Mouse (Mus musculus): ENCODE measurements around the gene Dph2. TPM values are rescaled to one million over a fixed set of nuclear protein-coding genes. Genes with fewer than 3 reads are reported as not detected.
A peak's percentile ranks its signal among the peaks of the same experiment; 100 is the strongest.

Gene Dph2
- polyA plus RNA-seq, 1 experiment from 2014 or later: 19.2 TPM

GRCm38 (mm10) chr4:117887920-117888319 lies 3.9 kb downstream of the Dph2 start:
- 0 out of 2 replicates have a peak overlapping the region, but pooled peaks have one; percentile 82 for H3K9ac ChIP-seq
- WGBS: 80% methylated on average over 2 of the region's 2 CpGs

GRCm38 (mm10) chr4:117887133-117887532 lies 4.7 kb downstream of the Dph2 start, which contains the start of gene Atp6v0b:
TSS of gene Atp6v0b (minus strand) at chr4:117887333.
- Histone ChIP-seq H3K4me2 (peak within 1 kb of the TSS; percentile 92), H3K9ac (peak within 1 kb of the TSS; percentile 82), H3K4me1 (peaks cover 36% of the 10 kb centered on the region), H3K27me3 (no peaks in the 10 kb centered on the region), H3K9me3 (no peaks in the 10 kb centered on the region), H3K4me3 (peak within 1 kb of the TSS; percentile 75), H3K36me3 (peaks cover 27% of the 10 kb centered on the region), H3K27ac (no peak within 1 kb of the TSS)
- peak; percentile 83 for ATAC-seq (ENCODE audit: insufficient number of reproducible peaks, insufficient read depth, low FRiP score, low TSS enrichment, low read depth)
- under 1% methylated on average over 37 of the region's 37 CpGs for WGBS

More at GRCm38 (mm10) chr4:117887920-117888319, 3.9 kb downstream of the Dph2 start:
- no peak overlapping the region for H3K27ac ChIP-seq
- peaks cover 27% of the 10 kb centered on the region for H3K36me3 ChIP-seq
- H3K4me2 ChIP-seq: peak overlapping the region; percentile 92
- H3K27me3 ChIP-seq: no peaks in the 10 kb centered on the region
- peaks cover 32% of the 10 kb centered on the region for H3K4me1 ChIP-seq
- H3K9me3 ChIP-seq: no peaks in the 10 kb centered on the region
- peak overlapping the region; percentile 75 for H3K4me3 ChIP-seq
- ATAC-seq (ENCODE audit: insufficient number of reproducible peaks, insufficient read depth, low FRiP score, low TSS enrichment, low read depth): no peak

- Histone ChIP-seq H3K27me3 (no peaks in the 10 kb centered on the region), H3K27ac (no peak overlapping the region), H3K9ac (peak overlapping the region; percentile 82), H3K36me3 (peaks cover 27% of the 10 kb centered on the region), H3K9me3 (no peaks in the 10 kb centered on the region), H3K4me1 (peaks cover 40% of the 10 kb centered on the region), H3K4me2 (peak overlapping the region; percentile 92), H3K4me3 (peak overlapping the region; percentile 75)
- WGBS: 3% methylated on average over 21 of the region's 24 CpGs
- no peak for ATAC-seq (ENCODE audit: insufficient number of reproducible peaks, insufficient read depth, low FRiP score, low TSS enrichment, low read depth)
These were observed 5.2 kb downstream of the Dph2 start for GRCm38 (mm10) chr4:117886644-117887043.

GRCm38 (mm10) chr4:117885994-117886393 lies 5.8 kb downstream of the Dph2 start:
- Histone ChIP-seq H3K27ac (no peak overlapping the region), H3K36me3 (peaks cover 30% of the 10 kb centered on the region), H3K4me3 (peak overlapping the region; percentile 75), H3K4me2 (peak overlapping the region; percentile 92), H3K9ac (peak overlapping the region; percentile 82), H3K27me3 (no peaks in the 10 kb centered on the region), H3K4me1 (peaks cover 39% of the 10 kb centered on the region), H3K9me3 (no peaks in the 10 kb centered on the region)
- WGBS: 84% methylated on average over 9 of the region's 9 CpGs
- ATAC-seq (ENCODE audit: insufficient number of reproducible peaks, insufficient read depth, low FRiP score, low TSS enrichment, low read depth): no peak

GRCm38 (mm10) chr4:117885093-117885492 lies 6.7 kb downstream of the Dph2 start:
- H3K27ac ChIP-seq: no peak overlapping the region
- H3K27me3 ChIP-seq: no peaks in the 10 kb centered on the region
- H3K4me1 ChIP-seq: peaks cover 36% of the 10 kb centered on the region
- no peak for ATAC-seq (ENCODE audit: insufficient number of reproducible peaks, insufficient read depth, low FRiP score, low TSS enrichment, low read depth)
- no peak overlapping the region for H3K9ac ChIP-seq
- WGBS: 92% methylated on average over 10 of the region's 10 CpGs
- no peaks in the 10 kb centered on the region for H3K9me3 ChIP-seq
- no peak overlapping the region for H3K4me2 ChIP-seq
- peaks cover 39% of the 10 kb centered on the region for H3K36me3 ChIP-seq
- H3K4me3 ChIP-seq: no peak overlapping the region

GRCm38 (mm10) chr4:117884146-117884545 lies 7.7 kb downstream of the Dph2 start:
- H3K4me3 ChIP-seq: peak overlapping the region; percentile 81
- H3K27me3 ChIP-seq: no peaks in the 10 kb centered on the region
- WGBS: 100% methylated on average over 1 of the region's 1 CpGs
- peak overlapping the region; percentile 76 for H3K4me2 ChIP-seq
- H3K27ac ChIP-seq: no peak overlapping the region
- ATAC-seq (ENCODE audit: insufficient number of reproducible peaks, insufficient read depth, low FRiP score, low TSS enrichment, low read depth): no peak
- peaks cover 41% of the 10 kb centered on the region for H3K36me3 ChIP-seq
- no peaks in the 10 kb centered on the region for H3K9me3 ChIP-seq
- peaks cover 39% of the 10 kb centered on the region for H3K4me1 ChIP-seq
- peak overlapping the region; percentile 88 for H3K9ac ChIP-seq

- Histone ChIP-seq H3K27me3 (no peaks in the 10 kb centered on the region), H3K4me1 (peaks cover 39% of the 10 kb centered on the region), H3K27ac (peak within 1 kb of the TSS; percentile 80), H3K9me3 (no peaks in the 10 kb centered on the region), H3K4me3 (peak within 1 kb of the TSS; percentile 81), H3K9ac (peak within 1 kb of the TSS; percentile 88), H3K4me2 (peak within 1 kb of the TSS; percentile 76), H3K36me3 (peaks cover 47% of the 10 kb centered on the region)
- peak; percentile 63 for ATAC-seq (ENCODE audit: insufficient number of reproducible peaks, insufficient read depth, low FRiP score, low TSS enrichment, low read depth)
- WGBS: 2% methylated on average over 49 of the region's 103 CpGs
These were observed 8.8 kb downstream of the Dph2 start, which contains the start of gene B4galt2 for GRCm38 (mm10) chr4:117882701-117883691. TSS of gene B4galt2 (minus strand) at chr4:117883487.

- H3K27me3 ChIP-seq: no peaks in the 10 kb centered on the region
- no peak overlapping the region for H3K9ac ChIP-seq
- no peak overlapping the region for H3K27ac ChIP-seq
- H3K4me2 ChIP-seq: no peak overlapping the region
- H3K36me3 ChIP-seq: peaks cover 71% of the 10 kb centered on the region
- ATAC-seq (ENCODE audit: insufficient number of reproducible peaks, insufficient read depth, low FRiP score, low TSS enrichment, low read depth): no peak
- H3K9me3 ChIP-seq: no peaks in the 10 kb centered on the region
- peaks cover 17% of the 10 kb centered on the region for H3K4me1 ChIP-seq
- WGBS: 81% methylated on average over 5 of the region's 5 CpGs
- H3K4me3 ChIP-seq: no peak overlapping the region
These were observed 13.1 kb downstream of the Dph2 start for GRCm38 (mm10) chr4:117878703-117879102.

- Histone ChIP-seq H3K9me3 (no peaks in the 10 kb centered on the region), H3K27me3 (no peaks in the 10 kb centered on the region), H3K4me1 (peaks cover 15% of the 10 kb centered on the region), H3K9ac (no peak overlapping the region), H3K4me2 (no peak overlapping the region), H3K36me3 (peaks cover 75% of the 10 kb centered on the region), H3K4me3 (no peak overlapping the region), H3K27ac (no peak overlapping the region)
- 70% methylated on average over 10 of the region's 10 CpGs for WGBS
- no peak for ATAC-seq (ENCODE audit: insufficient number of reproducible peaks, insufficient read depth, low FRiP score, low TSS enrichment, low read depth)
These were observed 13.5 kb downstream of the Dph2 start for GRCm38 (mm10) chr4:117878301-117878700.

GRCm38 (mm10) chr4:117873615-117874014 lies 18.2 kb downstream of the Dph2 start:
- H3K9ac ChIP-seq: no peak overlapping the region
- no peaks in the 10 kb centered on the region for H3K27me3 ChIP-seq
- no peaks in the 10 kb centered on the region for H3K9me3 ChIP-seq
- peaks cover 54% of the 10 kb centered on the region for H3K36me3 ChIP-seq
- no peak overlapping the region for H3K27ac ChIP-seq
- H3K4me1 ChIP-seq: peaks cover 13% of the 10 kb centered on the region
- no peak for ATAC-seq (ENCODE audit: insufficient number of reproducible peaks, insufficient read depth, low FRiP score, low TSS enrichment, low read depth)
- no peak overlapping the region for H3K4me2 ChIP-seq
- no peak overlapping the region for H3K4me3 ChIP-seq
- WGBS: 89% methylated on average over 9 of the region's 9 CpGs

GRCm38 (mm10) chr4:117872471-117872886 lies 19.4 kb downstream of the Dph2 start, which contains the start of gene Ccdc24:
TSS of gene Ccdc24 (minus strand) at chr4:117872557.
- peaks cover 44% of the 10 kb centered on the region for H3K36me3 ChIP-seq
- H3K4me1 ChIP-seq: peaks cover 21% of the 10 kb centered on the region
- H3K27ac ChIP-seq: no peak within 1 kb of the TSS
- no peaks in the 10 kb centered on the region for H3K27me3 ChIP-seq
- H3K9ac ChIP-seq: peak within 1 kb of the TSS; percentile 61
- WGBS: 8% methylated on average over 14 of the region's 14 CpGs
- no peaks in the 10 kb centered on the region for H3K9me3 ChIP-seq
- H3K4me3 ChIP-seq: peak within 1 kb of the TSS; percentile 27
- ATAC-seq (ENCODE audit: insufficient number of reproducible peaks, insufficient read depth, low FRiP score, low TSS enrichment, low read depth): no peak
- H3K4me2 ChIP-seq: peak within 1 kb of the TSS; percentile 54
